Mouse (Mus musculus) right cerebral cortex, postnatal 14 days (tissue): ENCODE data around the gene Nav1.
A peak's percentile ranks its signal among the peaks of the same experiment; 100 is the strongest.

Experiments
- DNase-seq: peaks from one replicate; pipeline ENCODE4 v3.0.0; 2022

Nav1 gene

DNA sequence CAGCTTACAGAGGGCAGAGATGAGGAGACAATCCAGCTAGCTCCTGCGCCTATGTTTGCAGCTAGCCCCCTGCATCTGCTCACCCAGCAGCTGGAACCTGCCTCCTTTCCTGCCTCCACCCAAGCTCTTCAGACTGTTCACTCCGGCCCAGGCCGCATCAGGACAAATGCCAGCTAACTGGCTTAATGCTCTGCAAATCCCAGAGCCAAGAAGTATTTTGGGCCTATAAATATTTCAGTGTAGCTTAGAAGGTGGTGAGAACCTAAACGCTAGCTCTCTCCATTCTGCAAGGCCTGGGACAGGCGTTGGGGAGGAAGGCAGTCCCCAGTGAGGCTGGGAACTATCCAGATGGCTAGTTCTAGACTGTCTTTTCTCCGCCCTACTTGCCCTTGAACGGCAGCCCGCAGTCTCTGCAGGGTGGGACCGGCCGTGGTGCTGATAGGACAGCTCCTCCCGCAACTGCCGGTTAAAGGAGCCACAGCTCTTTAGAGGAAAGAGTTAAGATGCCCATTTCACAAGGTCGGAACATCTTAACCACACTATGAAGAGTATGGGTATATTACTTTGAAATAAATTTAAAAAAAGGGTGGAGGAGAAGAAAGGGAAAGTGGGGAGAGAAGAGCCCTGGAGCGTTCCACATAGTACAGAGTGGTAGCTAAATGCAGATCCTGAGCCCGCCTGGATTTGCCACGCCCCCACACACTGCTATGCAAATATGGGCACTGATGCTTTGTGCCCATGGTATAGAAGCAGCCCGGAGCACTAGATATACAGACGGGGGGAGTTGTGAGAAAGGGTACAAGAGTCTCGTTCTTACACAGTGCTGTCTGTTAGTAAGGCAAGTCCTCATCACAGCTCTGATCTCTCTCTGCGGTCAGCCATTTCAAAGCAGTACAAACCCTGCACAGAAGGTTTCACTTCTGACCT, 8.9 kb upstream of the Nav1 start:
- peak; percentile 67 for DNase-seq

DNA sequence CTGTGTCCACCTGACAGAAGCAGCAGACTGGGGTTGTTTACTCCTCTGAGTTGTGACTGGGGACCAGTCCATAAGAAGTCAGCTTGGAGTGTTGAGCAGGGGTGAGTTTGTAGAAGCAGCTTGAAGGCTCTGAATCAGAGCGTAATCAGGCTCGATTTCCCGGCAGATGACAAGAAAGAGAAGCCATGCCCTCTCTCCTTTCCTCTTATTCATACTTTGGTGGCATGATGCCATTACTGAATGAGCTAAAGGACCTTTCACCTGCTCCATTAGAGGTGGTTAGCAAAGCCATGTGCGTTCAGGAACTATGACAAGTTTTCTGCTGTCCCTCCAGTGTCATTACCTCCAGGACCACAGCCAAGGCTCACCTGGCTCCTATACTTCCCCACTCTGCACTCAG, 2.5 kb upstream of the Nav1 start:
- no peak for DNase-seq

GRCm38 (mm10) chr1:135606355-135607015, 610 bp downstream of the Nav1 start:
- no peak for DNase-seq

GRCm38 (mm10) chr1:135605530-135605929, 1.6 kb downstream of the Nav1 start:
- no peak for DNase-seq

DNA sequence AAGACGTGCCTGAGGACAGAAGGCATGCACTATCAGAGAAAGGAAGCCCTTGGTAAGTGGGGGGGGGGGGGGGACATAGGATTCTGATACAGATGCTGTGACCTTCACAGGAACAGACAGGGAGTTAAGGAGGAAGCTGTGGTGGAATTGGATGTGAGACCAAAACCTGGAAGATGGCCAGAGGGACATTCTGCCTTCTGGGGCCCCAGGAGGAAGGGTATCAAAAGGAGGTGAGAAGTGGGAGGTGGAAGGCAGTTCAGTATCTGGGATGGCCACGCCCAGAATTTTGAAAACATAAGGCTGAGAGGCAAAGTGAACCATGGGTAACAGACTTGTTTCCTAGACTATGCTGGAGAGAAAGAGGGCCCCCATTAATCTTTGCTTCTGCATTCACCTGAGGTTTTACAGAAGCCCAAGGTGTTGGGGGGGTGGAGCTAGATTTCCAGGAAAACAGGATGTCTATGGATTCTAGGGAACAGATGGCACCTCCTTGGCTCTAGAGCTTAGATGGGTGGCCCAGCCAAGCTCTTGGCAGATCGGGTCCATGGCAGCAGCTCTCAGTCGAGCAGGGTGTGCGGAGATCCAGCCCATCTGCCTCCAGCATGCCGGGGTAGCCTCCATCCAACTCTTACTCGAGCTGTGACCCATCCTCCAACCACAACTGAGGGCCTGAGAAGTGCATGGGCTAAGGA, 2.6 kb downstream of the Nav1 start:
- no peak for DNase-seq

DNA sequence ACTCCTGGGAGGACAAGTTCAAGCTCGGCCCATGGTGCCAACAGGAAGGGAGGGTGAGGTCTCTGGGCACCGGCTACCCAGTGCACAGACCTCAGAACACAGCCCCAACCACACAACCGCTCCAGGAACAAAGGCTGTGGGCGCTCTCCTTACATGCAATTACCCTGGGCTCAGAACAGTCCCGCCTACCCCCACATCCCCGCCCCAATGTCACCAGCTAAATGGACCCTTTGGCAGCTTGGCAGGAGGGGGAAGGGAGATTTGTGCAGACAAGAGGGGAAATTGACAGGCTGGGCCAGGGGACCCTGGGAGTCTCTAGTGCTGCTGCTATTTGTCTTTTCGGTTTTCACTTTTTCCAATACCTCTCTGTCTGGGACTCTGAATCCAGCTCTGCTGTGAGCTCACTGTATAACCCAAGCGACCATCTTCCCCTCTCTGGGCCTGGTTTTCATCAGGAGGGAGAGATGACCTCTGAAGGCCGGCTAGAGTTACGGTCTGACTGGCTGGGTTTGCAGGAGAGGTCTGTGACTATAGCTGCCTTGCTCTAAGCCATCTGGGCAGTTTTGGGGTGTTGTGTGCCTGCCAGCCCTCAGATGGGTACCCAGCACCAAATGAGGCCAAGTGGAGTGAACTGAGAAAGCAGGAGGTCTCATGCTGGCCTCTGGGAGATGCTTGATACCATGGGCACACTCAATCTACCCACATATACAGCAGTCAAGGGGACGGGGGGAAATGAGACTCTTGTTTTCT, 3.8 kb downstream of the Nav1 start:
- no peak for DNase-seq

GRCm38 (mm10) chr1:135600023-135601005, 6.8 kb downstream of the Nav1 start:
- DNase-seq = no peak

DNA sequence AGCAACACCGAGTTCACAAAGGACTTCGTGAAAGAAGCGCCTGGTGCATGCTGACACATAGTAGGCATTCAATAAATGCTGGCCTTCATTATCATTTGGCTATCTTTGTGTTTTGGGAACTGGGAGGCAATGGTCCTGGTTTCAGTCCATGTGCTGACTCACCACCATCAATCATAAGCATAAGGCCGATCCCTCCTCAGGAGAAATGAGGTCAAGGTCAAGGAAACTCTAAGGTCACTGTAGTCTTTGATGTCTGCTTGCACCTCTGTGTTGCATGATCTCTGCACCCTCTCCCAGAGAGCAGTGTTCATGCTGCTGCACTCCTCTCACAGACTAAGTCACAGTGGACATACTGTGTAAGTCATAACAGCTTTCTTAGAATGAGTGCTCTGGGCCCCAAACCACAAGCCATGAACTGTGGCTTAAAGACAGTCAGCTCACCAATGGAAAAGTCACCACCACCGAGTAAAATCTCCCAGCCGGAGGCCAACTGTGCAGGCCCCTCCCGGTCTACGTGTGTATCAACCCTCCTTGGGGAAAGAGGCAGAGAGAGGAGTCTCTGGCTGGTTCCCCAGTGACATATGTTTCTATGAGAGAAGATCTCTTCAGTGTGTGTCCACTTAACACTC, 8.7 kb downstream of the Nav1 start:
- DNase-seq = no peak

GRCm38 (mm10) chr1:135594279-135594903, 12.7 kb downstream of the Nav1 start:
- no peak for DNase-seq

DNA sequence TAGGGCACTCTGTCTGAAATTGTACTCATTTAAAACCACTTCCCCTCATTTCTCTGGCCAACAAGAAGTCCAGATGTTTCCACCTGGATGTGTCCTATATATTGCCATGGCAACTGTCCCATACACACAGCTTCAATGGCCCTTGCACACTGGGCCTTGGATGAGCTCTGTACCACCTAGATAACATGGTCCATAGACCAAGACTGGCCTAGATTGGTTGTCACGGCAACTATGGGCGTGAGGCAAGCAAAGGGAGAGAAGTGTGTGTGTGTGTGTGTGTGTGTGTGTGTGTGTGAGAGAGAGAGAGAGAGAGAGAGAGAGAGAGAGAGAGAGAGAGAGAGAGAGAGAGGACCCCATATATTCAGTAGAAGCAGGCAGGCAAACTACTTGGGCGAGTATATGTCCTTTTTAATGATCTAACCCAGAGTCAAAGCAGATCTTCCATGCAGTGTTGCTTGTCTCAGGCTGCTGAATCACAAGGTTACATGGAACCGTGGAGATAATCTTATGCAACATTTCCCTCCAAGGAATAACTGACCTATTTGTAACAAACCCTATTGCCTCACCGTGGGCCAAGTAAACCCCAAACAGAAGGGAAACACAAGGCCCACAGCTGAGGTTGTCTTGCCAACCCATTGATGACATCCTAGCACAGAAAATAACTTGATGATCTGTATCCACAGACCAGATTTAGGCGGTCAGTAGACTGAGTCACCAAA, 13.4 kb downstream of the Nav1 start:
- DNase-seq = no peak

DNA sequence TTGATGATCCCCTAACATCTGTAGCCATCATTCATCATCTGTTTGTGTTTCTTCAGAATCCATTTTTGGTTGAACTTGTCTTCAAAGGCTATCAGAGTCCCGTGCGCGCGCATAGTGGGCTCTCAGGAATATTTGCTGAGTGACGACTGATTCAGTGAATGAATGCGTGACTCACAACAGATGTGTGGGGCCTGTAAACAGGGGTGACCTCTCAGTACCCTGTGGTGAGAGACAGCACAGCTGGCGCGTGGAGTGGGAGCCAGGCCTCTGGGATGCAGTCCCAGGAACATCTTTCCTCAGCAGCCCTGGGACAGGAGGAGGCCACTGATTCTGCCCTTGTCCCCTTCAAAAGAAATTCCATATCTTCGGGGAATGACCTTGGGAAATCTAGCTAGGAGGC, 16.3 kb downstream of the Nav1 start:
- DNase-seq = no peak

GRCm38 (mm10) chr1:135588973-135589372, 18.1 kb downstream of the Nav1 start:
- DNase-seq = no peak

- DNase-seq = no peak
Measured at GRCm38 (mm10) chr1:135586903-135587302, 20.2 kb downstream of the Nav1 start.

- peak; percentile 73 for DNase-seq
Measured at GRCm38 (mm10) chr1:135585573-135585972, 21.5 kb downstream of the Nav1 start.

GRCm38 (mm10) chr1:135584587-135585541, 22.2 kb downstream of the Nav1 start:
- peak; percentile 71 for DNase-seq

DNA sequence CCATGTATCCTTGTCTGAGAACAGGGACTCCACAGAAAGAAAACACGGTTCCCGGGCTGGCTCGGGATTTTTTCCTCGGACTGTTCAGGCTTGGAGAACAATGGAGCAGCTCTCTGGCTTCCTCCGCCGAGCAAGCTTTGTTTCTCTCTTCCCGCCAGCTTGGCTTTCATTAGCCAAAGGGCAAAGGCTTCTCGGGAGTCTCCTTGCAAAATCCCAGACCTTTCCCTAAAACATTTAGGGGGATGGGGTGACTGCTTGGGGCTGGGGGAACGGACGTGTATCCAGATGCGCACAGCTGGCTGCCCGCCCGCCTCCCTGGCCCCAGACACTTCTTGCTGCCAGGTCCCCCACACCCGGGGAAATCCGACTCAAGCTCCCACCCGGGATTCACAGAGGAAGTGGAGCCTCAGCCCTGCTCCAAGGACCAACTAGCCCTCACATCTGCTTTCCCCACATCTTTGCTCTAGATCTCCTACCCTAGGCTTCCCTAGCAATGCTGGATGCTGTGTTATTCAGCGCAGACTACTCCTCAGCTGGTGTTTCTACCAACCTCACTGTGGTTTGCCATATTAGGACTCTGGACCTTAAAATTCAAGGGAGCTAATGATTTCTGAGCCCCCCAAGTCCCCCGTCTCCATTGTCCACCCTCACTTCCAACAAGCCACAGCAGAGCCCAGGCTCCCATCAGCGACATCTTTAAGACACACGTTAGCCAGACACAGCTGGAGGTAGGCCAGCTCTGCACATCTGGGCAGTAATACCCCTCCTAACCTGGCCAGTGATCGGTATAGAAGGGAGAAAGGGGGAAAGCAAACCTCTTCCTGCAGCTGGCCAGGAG, 23.2 kb downstream of the Nav1 start:
- DNase-seq = peak; percentile 48

- DNase-seq = peak; percentile 62
Measured at GRCm38 (mm10) chr1:135583081-135583677, 23.9 kb downstream of the Nav1 start.
